Mouse (Mus musculus) limb, embryonic 14.5 days (tissue): ENCODE results near the gene Sla2. TPM values are rescaled to one million over a fixed set of nuclear protein-coding genes. Genes with fewer than 3 reads are reported as not detected.
"Not testable (repeated sequence)": the region's sequence is repeated elsewhere in the genome, so short reads cannot be mapped to it uniquely, and the experiment has no call there.

Experiments used
- ATAC-seq: fragments of 200-750 bp; cut with Nextera tagmentation; 2 replicates; pipeline ENCODE4 v1.8.0; 2017; ENCODE audit warnings: low read depth, moderate number of reproducible peaks, moderate TSS enrichment; ENCODE audit not compliant: low FRiP score
- DNase-seq: peaks from one replicate; pipeline ENCODE4 v3.0.0-alpha.2; 2015; ENCODE audit warnings: low spot score
- H3K27ac ChIP-seq: fragments of 300-500 bp; sonication (generic); replicated peaks from 2 replicates; pipeline ENCODE4 v1.5.1; 2014; ENCODE audit warnings: low read depth, mild to moderate bottlenecking, low read length, moderate library complexity, mixed read lengths
- H3K27me3 ChIP-seq: fragments of 300-500 bp; sonication (generic); 2 replicates; pipeline ENCODE4 v1.6.1; 2014; ENCODE audit warnings: low read length, mixed read lengths; ENCODE audit not compliant: control insufficient read depth, insufficient read depth
- H3K36me3 ChIP-seq: fragments of 300-500 bp; sonication (generic); 2 replicates; pipeline ENCODE4 v1.6.1; 2014; ENCODE audit warnings: mild to moderate bottlenecking, low read length, moderate library complexity, mixed read lengths; ENCODE audit not compliant: control insufficient read depth, insufficient read depth
- H3K4me1 ChIP-seq: fragments of 300-500 bp; sonication (generic); 2 replicates; pipeline ENCODE4 v1.6.1; 2014; ENCODE audit warnings: antibody characterized with exemption, low read length, mixed read lengths; ENCODE audit not compliant: control insufficient read depth, insufficient read depth
- H3K4me2 ChIP-seq: fragments of 300-500 bp; sonication (generic); replicated peaks from 2 replicates; pipeline ENCODE4 v1.6.1; 2014; ENCODE audit warnings: low read depth, mild to moderate bottlenecking, low read length, moderate library complexity; ENCODE audit not compliant: severe bottlenecking
- H3K4me3 ChIP-seq: fragments of 300-500 bp; sonication (generic); replicated peaks from 2 replicates; pipeline ENCODE4 v1.5.1; 2014; ENCODE audit warnings: low read length
- H3K9ac ChIP-seq: fragments of 300-500 bp; sonication (generic); 2 replicates; pipeline ENCODE4 v1.6.1; 2014; ENCODE audit warnings: mild to moderate bottlenecking, low read depth, low read length, moderate library complexity; ENCODE audit not compliant: severe bottlenecking
- H3K9me3 ChIP-seq: fragments of 300-500 bp; sonication (generic); 2 replicates; pipeline ENCODE4 v1.6.1; 2016; ENCODE audit warnings: low read length; ENCODE audit not compliant: control insufficient read depth
- POLR2A ChIP-seq: fragments of 200-500 bp; IDR thresholded peaks from 2 replicates; pipeline ENCODE4 v1.8.0; 2012; ENCODE audit warnings: inconsistent platforms, mild to moderate bottlenecking, moderate library complexity, borderline replicate concordance; ENCODE audit not compliant: insufficient read depth, insufficient read length; ENCODE audit errors: extremely low read depth
- WGBS: fragments of 180-500 bp; shearing (Covaris S2); extraction: QIAGEN DNeasy Blood & Tissue Kit; methylation state at CpG from one replicate; pipeline ENCODE4 v1.1.7; 2014; 5-methylcytosine and 5-hydroxymethylcytosine counted together
- polyA plus RNA-seq, 2 experiments: library from polyadenylated mRNA; depleted of rRNA in 1 of 2; stranded (reverse) in 1 of 2; unstranded in 1 of 2; fragments of >200 nt; fragmentation: Nextera tagmentation in 1 of 2; extraction: Ambion mirVana in 1 of 2; gene quantifications; 2 replicates each; pipeline versions ENCODE4 v1.2.1 to v1.2.3; 2012 to 2014

Sla2 gene
- polyA plus RNA-seq, 2 experiments = 0.15 to 0.26 TPM

- no peak for TF ChIP-seq POLR2A
- H3K27ac ChIP-seq = no peak overlapping the region
- DNase-seq (peak; percentile 27), ATAC-seq (no peak)
- no peaks in the 10 kb centered on the region for H3K4me1 ChIP-seq
- 44% methylated on average over 3 of the region's 3 CpGs for WGBS
- no peak overlapping the region for H3K4me2 ChIP-seq
- no peaks in the 10 kb centered on the region for H3K9me3 ChIP-seq
- peaks cover 18% of the 10 kb centered on the region; the same call in 1 of the 2 replicates for H3K36me3 ChIP-seq
- H3K4me3 ChIP-seq = no peak overlapping the region
- H3K27me3 ChIP-seq = no peaks in the 10 kb centered on the region
- H3K9ac ChIP-seq = no peak overlapping the region
Observed at GRCm38 (mm10) chr2:156924210-156924898, 37.4 kb upstream of the Sla2 start.

GRCm38 (mm10) chr2:156923057-156923456, 36.1 kb upstream of the Sla2 start:
- Histone ChIP-seq H3K27ac (no peak overlapping the region), H3K36me3 (peaks cover 9% of the 10 kb centered on the region; the same call in 1 of the 2 replicates), H3K4me2 (no peak overlapping the region), H3K4me1 (no peaks in the 10 kb centered on the region), H3K9ac (no peak overlapping the region), H3K27me3 (no peaks in the 10 kb centered on the region), H3K4me3 (no peak overlapping the region), H3K9me3 (no peaks in the 10 kb centered on the region)
- TF ChIP-seq POLR2A = no peak
- ATAC-seq (no peak), DNase-seq (no peak)
- 86% methylated on average over 5 of the region's 5 CpGs for WGBS

GRCm38 (mm10) chr2:156919796-156920195, 32.8 kb upstream of the Sla2 start:
- H3K27ac ChIP-seq = no peak overlapping the region
- no peaks in the 10 kb centered on the region for H3K36me3 ChIP-seq
- H3K4me3 ChIP-seq = no peak overlapping the region
- no peaks in the 10 kb centered on the region for H3K27me3 ChIP-seq
- H3K4me1 ChIP-seq = no peaks in the 10 kb centered on the region
- 84% methylated on average over 2 of the region's 2 CpGs for WGBS
- no peak for ATAC-seq
- TF ChIP-seq POLR2A = no peak
- DNase-seq = no peak
- no peak overlapping the region for H3K9ac ChIP-seq
- no peaks in the 10 kb centered on the region for H3K9me3 ChIP-seq
- H3K4me2 ChIP-seq = no peak overlapping the region

- H3K4me1 ChIP-seq, H3K9me3 ChIP-seq, H3K9ac ChIP-seq, DNase-seq, H3K27ac ChIP-seq, H3K27me3 ChIP-seq, H3K36me3 ChIP-seq, H3K4me2 ChIP-seq, ATAC-seq, H3K4me3 ChIP-seq: not testable (repeated sequence)
- 93% methylated on average over 11 of the region's 11 CpGs for WGBS
Observed at GRCm38 (mm10) chr2:156919191-156919590, 32.2 kb upstream of the Sla2 start.

GRCm38 (mm10) chr2:156918562-156918961, 31.6 kb upstream of the Sla2 start:
- no peak for ATAC-seq
- H3K9ac ChIP-seq = no peak overlapping the region

More at GRCm38 (mm10) chr2:156918562-156918961, 31.6 kb upstream of the Sla2 start:
- no peak for TF ChIP-seq POLR2A
- no peaks in the 10 kb centered on the region for H3K9me3 ChIP-seq
- no peak overlapping the region for H3K4me2 ChIP-seq
- no peaks in the 10 kb centered on the region for H3K36me3 ChIP-seq
- no peaks in the 10 kb centered on the region for H3K27me3 ChIP-seq
- no peak for DNase-seq
- no peak overlapping the region for H3K4me3 ChIP-seq
- no peak overlapping the region for H3K27ac ChIP-seq
- no peaks in the 10 kb centered on the region for H3K4me1 ChIP-seq
- 61% methylated on average over 4 of the region's 4 CpGs for WGBS
